Mouse (Mus musculus): ENCODE data around the gene Shroom2. TPM values are rescaled to one million over a fixed set of nuclear protein-coding genes. Genes with fewer than 3 reads are reported as not detected.
A peak's percentile ranks its signal among the peaks of the same experiment; 100 is the strongest.
"Not testable (repeated sequence)": the region's sequence is repeated elsewhere in the genome, so short reads cannot be mapped to it uniquely, and the experiment has no call there.

Gene Shroom2
- polyA plus RNA-seq, 1 experiment, result 39.6 TPM

- no peaks in the 10 kb centered on the region for H3K27me3 ChIP-seq (ENCODE audit: control insufficient read depth, insufficient read depth, low read length)
- H3K4me1 ChIP-seq (ENCODE audit: control insufficient read depth, insufficient read depth, low read length), result no peaks in the 10 kb centered on the region
- no peak for DNase-seq
- no peak for TF ChIP-seq POLR2A (IDR thresholded peaks at IDR 0.05; ENCODE audit: borderline replicate concordance, insufficient read depth, low read length)
- no peak for TF ChIP-seq CTCF (IDR thresholded peaks at IDR 0.05; ENCODE audit: borderline replicate concordance, insufficient read depth, low read depth, low read length)
- H3K4me3 ChIP-seq (replicated peaks; ENCODE audit: insufficient read depth, low read depth, low read length), result no peak overlapping the region
- WGBS, result 57% methylated on average over 4 of the region's 4 CpGs
- no peak overlapping the region for H3K27ac ChIP-seq (ENCODE audit: insufficient read depth, low read length)
Observed at GRCm38 (mm10) chrX:152738759-152739368, 30.4 kb downstream of the Shroom2 start.

DNA sequence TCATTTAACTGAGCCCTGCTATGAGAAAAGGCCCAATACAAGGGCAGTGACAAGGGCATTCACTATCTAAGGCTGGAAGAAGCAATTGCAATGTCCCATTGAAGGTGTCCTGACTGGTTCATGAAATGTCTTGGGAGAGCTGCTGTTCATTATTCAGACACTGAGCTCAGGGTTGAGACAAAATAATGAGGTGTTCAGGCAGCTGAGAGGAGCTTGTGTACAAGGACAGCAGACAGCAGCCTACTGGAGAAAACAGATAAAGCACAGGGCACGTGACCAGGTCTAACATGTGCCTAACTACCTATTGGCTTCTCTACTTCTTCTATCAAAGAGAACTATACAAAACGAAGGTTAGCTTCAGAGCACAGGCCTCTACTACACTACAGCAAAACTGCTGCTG, 31.1 kb downstream of the Shroom2 start:
- Histone ChIP-seq H3K27ac (ENCODE audit: insufficient read depth, low read length) (no peak overlapping the region), H3K4me1 (ENCODE audit: control insufficient read depth, insufficient read depth, low read length) (no peaks in the 10 kb centered on the region), H3K4me3 (replicated peaks; ENCODE audit: insufficient read depth, low read depth, low read length) (no peak overlapping the region), H3K27me3 (ENCODE audit: control insufficient read depth, insufficient read depth, low read length) (no peaks in the 10 kb centered on the region)
- WGBS, result 78% methylated on average over 2 of the region's 2 CpGs
- no peak for TF ChIP-seq CTCF (IDR thresholded peaks at IDR 0.05; ENCODE audit: borderline replicate concordance, insufficient read depth, low read depth, low read length)
- TF ChIP-seq POLR2A (IDR thresholded peaks at IDR 0.05; ENCODE audit: borderline replicate concordance, insufficient read depth, low read length), result no peak
- no peak for DNase-seq

DNA sequence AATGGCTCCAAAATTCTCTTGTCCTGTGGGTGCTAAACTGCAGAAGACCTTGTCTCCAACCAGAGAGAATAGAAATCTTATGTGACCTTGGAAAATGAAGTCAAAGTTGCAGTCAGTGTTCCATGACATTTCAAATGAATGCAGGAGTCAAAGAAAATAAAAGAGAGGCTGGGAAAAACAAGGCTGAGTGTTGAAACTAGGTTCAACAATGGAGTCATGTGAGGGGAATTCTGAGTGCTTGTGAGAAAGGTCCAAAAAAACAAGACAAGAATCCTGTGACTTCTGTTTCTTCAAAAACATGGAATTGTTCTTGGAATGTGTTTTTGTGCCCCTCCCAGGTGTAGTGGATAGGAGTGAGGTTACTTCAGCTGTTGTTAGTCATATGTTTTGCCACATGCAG, 34.0 kb downstream of the Shroom2 start:
- Histone ChIP-seq H3K27ac (ENCODE audit: insufficient read depth, low read length) (no peak overlapping the region), H3K27me3 (ENCODE audit: control insufficient read depth, insufficient read depth, low read length) (no peaks in the 10 kb centered on the region), H3K4me3 (replicated peaks; ENCODE audit: insufficient read depth, low read depth, low read length) (no peak overlapping the region), H3K4me1 (ENCODE audit: control insufficient read depth, insufficient read depth, low read length) (no peaks in the 10 kb centered on the region)
- no peak for TF ChIP-seq CTCF (IDR thresholded peaks at IDR 0.05; ENCODE audit: borderline replicate concordance, insufficient read depth, low read depth, low read length)
- TF ChIP-seq POLR2A (IDR thresholded peaks at IDR 0.05; ENCODE audit: borderline replicate concordance, insufficient read depth, low read length), result no peak
- no peak for DNase-seq

DNA sequence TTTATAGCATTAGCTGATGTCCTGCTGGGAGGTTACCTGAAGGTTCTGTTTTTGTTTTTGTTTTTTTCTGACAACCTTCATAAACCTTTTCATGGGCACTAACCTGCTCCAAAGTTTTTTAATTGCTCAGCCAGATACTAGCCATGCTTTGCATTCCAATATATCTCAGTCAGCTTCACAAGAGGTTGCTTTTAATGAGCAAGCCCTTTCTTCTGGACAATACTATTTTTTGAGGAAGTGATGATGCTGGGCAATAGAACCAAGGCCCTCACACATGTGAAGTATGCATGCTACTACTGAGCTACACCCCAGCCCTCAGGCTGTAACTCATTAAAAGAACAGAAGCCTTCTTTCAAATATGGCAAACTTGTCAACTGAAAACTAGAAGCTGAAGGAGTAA, 52.6 kb downstream of the Shroom2 start:
- no peak overlapping the region for H3K4me3 ChIP-seq (replicated peaks; ENCODE audit: insufficient read depth, low read depth, low read length)
- TF ChIP-seq POLR2A (IDR thresholded peaks at IDR 0.05; ENCODE audit: borderline replicate concordance, insufficient read depth, low read length) (no peak), CTCF (IDR thresholded peaks at IDR 0.05; ENCODE audit: borderline replicate concordance, insufficient read depth, low read depth, low read length) (no peak)
- no peak overlapping the region for H3K27ac ChIP-seq (ENCODE audit: insufficient read depth, low read length)
- no peaks in the 10 kb centered on the region for H3K4me1 ChIP-seq (ENCODE audit: control insufficient read depth, insufficient read depth, low read length)
- DNase-seq, result no peak
- no peaks in the 10 kb centered on the region for H3K27me3 ChIP-seq (ENCODE audit: control insufficient read depth, insufficient read depth, low read length)

DNA sequence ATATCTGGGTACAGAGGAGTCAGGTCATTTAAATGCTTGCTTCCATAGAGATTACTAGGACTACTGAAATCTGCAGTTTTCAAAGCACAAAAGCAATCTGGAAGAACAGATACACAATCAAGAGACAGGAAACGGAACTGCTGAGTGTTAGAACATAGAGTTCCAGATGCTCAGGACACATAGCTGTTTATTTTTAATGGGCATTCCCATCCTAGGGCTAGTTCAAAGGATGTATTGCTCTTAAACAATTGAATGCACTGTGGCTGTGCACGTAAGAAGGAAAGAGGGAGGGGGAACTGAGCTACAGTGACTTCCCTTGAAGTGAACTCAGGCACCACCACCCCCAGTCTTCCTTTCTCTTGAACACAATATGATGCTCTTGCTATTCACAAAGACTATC, 58.5 kb downstream of the Shroom2 start:
- not testable (repeated sequence) for DNase-seq; H3K4me3 ChIP-seq (replicated peaks; ENCODE audit: insufficient read depth, low read depth, low read length); H3K27me3 ChIP-seq (ENCODE audit: control insufficient read depth, insufficient read depth, low read length); H3K27ac ChIP-seq (ENCODE audit: insufficient read depth, low read length); H3K4me1 ChIP-seq (ENCODE audit: control insufficient read depth, insufficient read depth, low read length)
- 57% methylated on average over 2 of the region's 2 CpGs for whole genome bisulfite sequencing

DNA sequence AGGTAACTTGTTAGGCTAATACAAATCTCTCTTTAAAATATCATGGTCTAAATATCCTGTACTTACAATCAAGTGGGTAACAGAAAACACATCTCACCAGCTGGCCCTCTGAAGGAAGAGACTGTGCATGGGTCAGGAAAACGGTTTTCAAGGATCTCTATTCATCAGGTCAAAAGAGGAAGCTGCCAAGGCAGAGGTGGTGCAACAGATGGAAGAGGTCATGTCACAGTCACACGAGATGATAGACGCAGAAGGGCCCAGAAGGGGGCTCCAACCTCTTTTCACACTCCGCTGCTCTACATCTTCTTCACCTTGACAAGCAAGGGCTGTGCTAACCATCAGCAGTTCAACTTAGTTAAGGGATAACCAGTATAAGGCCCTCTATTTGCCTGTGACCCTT, 60.9 kb downstream of the Shroom2 start:
- TF ChIP-seq POLR2A (IDR thresholded peaks at IDR 0.05; ENCODE audit: borderline replicate concordance, insufficient read depth, low read length) (no peak), CTCF (IDR thresholded peaks at IDR 0.05; ENCODE audit: borderline replicate concordance, insufficient read depth, low read depth, low read length) (no peak)
- Histone ChIP-seq H3K27me3 (ENCODE audit: control insufficient read depth, insufficient read depth, low read length) (no peaks in the 10 kb centered on the region), H3K4me3 (replicated peaks; ENCODE audit: insufficient read depth, low read depth, low read length) (no peak overlapping the region), H3K4me1 (ENCODE audit: control insufficient read depth, insufficient read depth, low read length) (no peaks in the 10 kb centered on the region), H3K27ac (ENCODE audit: insufficient read depth, low read length) (no peak overlapping the region)
- 27% methylated on average over 4 of the region's 4 CpGs for WGBS
- DNase-seq, result no peak

- peak; percentile 25; the same call in 1 of the 2 replicates for TF ChIP-seq CTCF (IDR thresholded peaks at IDR 0.05; ENCODE audit: borderline replicate concordance, insufficient read depth, low read depth, low read length)
- TF ChIP-seq POLR2A (IDR thresholded peaks at IDR 0.05; ENCODE audit: borderline replicate concordance, insufficient read depth, low read length), result no peak
- H3K27me3 ChIP-seq (ENCODE audit: control insufficient read depth, insufficient read depth, low read length), result no peaks in the 10 kb centered on the region
- DNase-seq, result peak; percentile 4 to 5
- WGBS, result 11% methylated on average over 3 of the region's 3 CpGs
- H3K4me3 ChIP-seq (replicated peaks; ENCODE audit: insufficient read depth, low read depth, low read length), result no peak overlapping the region
- no peaks in the 10 kb centered on the region for H3K4me1 ChIP-seq (ENCODE audit: control insufficient read depth, insufficient read depth, low read length)
- H3K27ac ChIP-seq (ENCODE audit: insufficient read depth, low read length), result no peak overlapping the region
Observed at GRCm38 (mm10) chrX:152705397-152705796, 63.9 kb downstream of the Shroom2 start.

DNA sequence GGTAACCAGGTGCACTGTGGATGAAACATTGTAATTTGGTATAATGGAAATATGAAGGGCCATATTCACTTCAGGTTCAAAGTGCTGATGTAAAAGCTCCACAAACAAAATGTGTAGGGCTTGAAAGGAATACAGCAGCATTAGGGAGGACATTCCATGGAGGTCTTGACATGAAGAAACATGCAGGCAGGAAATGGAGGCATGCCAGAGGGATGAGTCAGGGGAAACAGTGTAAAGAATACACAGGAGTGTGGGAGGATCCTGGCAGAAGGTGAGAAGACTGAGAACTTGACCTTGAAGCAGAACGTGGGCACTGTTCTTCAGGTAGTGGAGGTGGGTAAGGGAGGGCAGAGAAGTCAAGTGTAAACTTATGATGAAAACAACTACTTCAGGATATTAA, 65.6 kb downstream of the Shroom2 start:
- 77% methylated on average over 1 of the region's 1 CpGs for WGBS
- Histone ChIP-seq H3K4me1 (ENCODE audit: control insufficient read depth, insufficient read depth, low read length) (no peaks in the 10 kb centered on the region), H3K27me3 (ENCODE audit: control insufficient read depth, insufficient read depth, low read length) (no peaks in the 10 kb centered on the region), H3K27ac (ENCODE audit: insufficient read depth, low read length) (no peak overlapping the region), H3K4me3 (replicated peaks; ENCODE audit: insufficient read depth, low read depth, low read length) (no peak overlapping the region)
- DNase-seq, result no peak
- TF ChIP-seq CTCF (IDR thresholded peaks at IDR 0.05; ENCODE audit: borderline replicate concordance, insufficient read depth, low read depth, low read length) (no peak), POLR2A (IDR thresholded peaks at IDR 0.05; ENCODE audit: borderline replicate concordance, insufficient read depth, low read length) (no peak)
